Mouse (Mus musculus): ENCODE measurements around the gene Unc13c.

The Unc13c gene

DNA sequence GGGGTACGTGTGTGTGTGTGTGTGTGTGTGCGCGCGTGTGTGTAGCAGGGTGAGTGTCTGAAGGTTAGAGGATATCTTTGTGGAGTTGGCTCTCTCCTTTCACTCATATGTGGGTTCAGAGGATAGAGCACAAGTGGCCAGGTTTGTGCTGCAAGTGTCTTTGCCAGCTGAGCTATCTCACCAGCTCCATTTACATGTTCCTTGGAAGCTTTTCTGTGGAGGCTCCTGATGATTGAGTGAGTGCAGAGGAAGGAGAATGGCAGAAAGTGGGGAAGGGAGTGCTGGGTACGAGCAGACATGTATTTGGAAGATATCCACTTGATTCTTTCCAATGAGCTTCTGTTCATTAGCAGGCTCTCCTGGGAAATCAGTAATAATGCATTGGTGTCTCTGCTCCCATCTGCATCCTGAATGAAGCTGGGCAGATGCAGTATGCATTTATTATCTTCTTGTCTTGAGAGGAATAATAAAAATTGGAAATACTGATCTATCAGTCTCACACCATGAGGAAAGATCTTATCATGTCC lies 86.3 kb downstream of the Unc13c start:
- no peak for DNase-seq (ENCODE audit: low read depth in 1 of 2, low spot score in 2 of 2)

DNA sequence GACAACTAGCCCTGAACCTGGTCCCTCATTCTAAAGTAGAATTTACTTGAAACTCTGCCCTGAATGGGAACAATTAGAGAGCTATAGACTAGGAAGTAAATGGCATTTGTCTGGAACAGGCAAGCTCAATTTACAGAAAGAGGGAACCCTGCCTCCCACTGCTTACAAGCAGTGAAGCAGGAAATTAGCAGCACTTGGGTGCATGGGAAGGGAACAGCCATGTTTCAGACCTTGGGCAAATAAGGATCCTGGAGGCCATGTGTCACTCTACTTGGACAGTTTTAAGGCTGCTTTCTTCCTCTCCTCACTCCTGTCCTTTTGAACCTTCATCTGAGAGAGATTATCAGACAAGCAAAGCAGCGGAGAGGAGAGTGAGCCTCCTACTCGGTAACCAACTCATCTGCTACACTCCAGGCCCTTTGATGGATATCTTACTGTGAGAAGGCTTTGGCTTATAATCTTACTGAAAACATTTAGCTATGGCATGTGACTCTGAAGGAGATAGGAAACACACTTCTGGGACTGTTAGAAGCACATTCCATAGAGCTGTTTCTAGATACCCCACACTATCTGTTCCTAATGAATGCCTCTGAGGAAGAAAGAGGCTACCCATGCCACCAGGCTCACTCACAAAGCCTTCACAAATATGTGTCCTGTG lies 101.2 kb downstream of the Unc13c start:
- no peak for DNase-seq (ENCODE audit: low read depth in 1 of 2, low spot score in 2 of 2)

DNA sequence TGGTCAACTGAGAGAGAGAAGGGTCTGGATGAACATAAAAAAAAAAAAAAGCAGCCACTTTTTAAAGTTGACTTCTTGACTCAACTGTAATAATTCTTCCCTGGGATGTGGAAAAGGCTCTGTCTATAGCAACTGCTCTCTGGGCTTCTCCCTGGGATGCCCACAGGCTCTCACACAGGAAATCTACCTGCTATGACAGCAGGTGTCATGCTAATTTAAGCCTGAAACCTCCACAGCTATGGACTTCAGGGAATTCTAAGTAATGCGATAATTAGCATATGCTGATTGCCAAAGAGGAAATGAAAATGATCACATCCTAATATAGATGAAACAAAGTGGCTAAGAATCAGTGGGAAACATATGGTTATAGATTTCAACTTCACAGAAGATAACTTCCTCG lies 102.1 kb downstream of the Unc13c start:
- no peak for DNase-seq (ENCODE audit: low read depth in 1 of 2, low spot score in 2 of 2)

DNA sequence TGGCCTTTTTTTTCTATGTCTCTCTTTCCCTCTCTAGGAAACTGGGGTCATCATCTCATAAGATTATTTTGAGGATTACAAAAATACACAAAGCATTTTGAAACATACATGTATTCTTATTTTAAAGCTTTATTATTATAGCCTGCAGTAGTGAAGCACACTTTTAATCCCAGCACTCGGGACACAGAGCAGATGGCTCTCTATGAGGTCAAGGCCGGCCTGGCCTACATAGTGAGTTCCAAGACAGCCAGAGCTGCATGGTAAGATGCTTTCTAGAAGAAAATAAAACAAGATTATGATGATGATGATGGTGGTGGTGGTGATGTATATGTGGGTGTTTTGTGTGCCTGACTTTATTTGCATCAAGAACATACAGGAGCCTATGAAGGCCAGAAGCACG lies 109.3 kb downstream of the Unc13c start:
- DNase-seq (ENCODE audit: low read depth in 1 of 2, low spot score in 2 of 2): no peak

DNA sequence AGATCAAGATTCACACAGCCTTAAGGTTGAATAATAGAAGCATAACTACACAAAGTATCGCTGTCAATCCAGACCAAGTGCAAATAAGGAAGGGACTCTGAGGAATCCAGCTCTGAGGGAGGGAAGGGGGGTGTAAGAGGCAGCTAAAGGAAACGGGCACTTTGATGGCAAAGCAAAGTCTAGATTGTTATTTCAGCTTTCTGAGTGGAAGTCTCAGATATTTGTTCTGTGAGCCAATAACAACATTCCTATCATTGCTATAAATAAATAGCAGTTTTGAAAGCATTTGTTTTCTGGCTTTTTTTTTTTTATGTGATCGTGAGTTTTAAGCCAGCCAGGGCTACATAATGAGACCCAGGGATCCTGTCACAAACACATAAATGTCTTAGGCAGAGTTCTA lies 114.5 kb downstream of the Unc13c start:
- DNase-seq (ENCODE audit: low read depth in 1 of 2, low spot score in 2 of 2): no peak

DNA sequence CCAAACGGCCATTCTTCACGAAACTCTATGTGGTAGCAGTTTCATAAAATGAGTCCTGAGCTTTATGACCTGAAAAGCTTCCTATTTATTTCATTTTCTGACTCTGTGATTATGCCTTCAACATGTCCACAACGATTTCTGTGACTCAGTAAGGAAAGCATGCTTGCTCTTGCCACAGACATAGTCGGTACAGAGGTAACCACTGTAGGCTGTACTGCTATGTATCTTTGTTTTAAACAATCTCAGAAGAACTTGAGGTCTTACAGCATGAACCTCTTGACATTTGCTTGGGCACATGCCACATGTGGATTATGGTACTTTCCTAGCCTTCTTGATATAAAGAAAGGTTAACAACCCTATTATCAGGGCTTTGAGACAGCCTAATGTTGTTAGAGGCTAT lies 162.1 kb downstream of the Unc13c start:
- DNase-seq (ENCODE audit: low read depth in 1 of 2, low spot score in 2 of 2): no peak

DNA sequence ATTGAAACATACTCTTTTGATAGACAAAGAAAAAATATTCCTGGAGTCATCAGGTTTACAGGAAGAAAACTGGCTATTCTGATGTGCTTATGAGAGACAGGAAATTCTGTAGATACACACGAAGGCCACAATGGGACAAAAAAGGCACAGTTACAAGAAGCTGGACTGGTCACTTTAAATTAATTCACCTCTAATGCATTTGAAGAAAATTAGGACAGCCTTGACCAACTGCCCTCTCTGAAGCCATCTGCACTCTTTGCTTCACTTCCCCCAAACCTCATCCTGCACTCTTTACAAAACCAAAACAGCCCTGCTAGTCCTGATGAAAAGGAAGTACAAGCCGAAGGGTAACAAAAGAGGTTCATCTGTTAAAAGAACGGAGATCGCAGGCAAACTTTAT lies 194.2 kb downstream of the Unc13c start:
- no peak for DNase-seq (ENCODE audit: low read depth in 1 of 2, low spot score in 2 of 2)

DNA sequence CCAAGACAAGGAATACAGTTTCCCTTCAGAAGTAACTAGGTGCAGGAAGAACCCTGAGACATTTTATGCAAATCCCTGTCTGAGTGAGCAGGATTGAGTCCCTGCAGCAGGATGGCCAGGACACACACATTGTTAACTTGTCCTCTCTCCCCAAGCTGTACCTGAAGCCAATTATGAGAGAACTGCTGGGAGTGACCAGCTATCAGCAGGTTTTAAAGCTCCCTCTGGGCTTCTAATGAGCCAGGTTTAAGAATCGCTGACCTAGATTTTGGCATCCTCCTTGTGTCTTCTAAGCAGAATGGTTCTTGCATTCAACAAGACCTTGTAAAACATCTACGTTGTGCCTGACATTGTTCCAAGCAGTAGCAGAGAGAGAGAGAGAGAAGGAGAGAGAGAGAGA lies 213.6 kb downstream of the Unc13c start:
- DNase-seq (ENCODE audit: low read depth in 1 of 2, low spot score in 2 of 2): no peak

DNA sequence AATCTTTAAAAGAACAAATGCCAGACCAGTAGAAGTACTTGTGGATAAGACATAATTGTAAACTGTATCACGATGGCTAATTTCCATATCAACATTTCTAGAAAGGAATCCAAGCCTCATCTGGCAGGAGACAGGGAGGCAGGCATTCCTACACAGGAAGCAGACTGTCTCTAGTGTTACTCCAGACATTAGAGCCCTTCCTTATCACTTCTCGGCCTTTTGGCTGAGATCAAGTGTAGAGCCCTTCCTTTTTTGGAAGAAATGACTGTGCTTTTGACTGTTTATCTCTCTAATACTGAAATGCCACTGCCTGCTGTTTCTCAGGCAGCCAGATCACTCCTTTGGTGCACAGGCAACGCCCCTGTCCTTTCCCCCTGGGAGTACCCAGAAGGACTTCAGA lies 215.3 kb downstream of the Unc13c start:
- DNase-seq (ENCODE audit: low read depth in 1 of 2, low spot score in 2 of 2): no peak

DNA sequence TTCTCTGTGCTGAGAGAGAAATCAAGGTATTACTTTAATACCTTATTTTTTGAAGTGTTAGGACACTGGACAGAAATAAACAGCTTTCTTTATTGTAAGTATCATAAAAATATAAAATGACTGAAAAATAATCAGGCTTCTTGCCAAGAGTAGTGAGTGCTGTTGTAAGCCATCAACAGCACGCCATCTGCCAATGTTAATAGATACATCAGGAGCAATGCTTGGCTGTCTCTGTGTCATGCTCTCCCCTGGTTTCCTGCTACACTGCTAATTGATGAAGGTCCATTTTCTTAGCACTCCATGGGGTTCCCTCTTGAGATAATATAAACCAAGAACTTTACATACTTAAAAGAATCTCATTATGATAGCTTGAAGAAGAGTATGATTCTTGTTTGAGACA lies 217.4 kb downstream of the Unc13c start:
- DNase-seq (ENCODE audit: low read depth in 1 of 2, low spot score in 2 of 2): no peak

DNA sequence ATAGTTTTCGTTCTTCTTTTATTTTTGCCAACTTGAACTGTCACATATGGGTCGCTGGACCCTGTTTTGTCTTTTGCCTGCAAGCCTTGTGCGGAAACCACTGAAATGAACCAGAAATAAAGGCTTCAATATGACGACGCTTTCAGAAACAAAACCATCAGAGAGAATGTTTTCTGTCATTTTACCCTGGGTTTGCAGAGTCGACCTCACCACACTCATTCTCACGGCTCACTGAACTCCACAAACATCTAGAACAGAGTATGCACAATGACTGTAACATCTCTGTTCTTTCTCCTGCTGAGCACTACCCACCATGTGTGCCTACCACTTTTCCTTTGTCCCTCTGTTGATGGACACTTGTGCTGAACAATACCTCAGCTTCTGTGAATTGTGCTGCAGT lies 234.3 kb downstream of the Unc13c start:
- DNase-seq (ENCODE audit: low read depth in 1 of 2, low spot score in 2 of 2): no peak

DNA sequence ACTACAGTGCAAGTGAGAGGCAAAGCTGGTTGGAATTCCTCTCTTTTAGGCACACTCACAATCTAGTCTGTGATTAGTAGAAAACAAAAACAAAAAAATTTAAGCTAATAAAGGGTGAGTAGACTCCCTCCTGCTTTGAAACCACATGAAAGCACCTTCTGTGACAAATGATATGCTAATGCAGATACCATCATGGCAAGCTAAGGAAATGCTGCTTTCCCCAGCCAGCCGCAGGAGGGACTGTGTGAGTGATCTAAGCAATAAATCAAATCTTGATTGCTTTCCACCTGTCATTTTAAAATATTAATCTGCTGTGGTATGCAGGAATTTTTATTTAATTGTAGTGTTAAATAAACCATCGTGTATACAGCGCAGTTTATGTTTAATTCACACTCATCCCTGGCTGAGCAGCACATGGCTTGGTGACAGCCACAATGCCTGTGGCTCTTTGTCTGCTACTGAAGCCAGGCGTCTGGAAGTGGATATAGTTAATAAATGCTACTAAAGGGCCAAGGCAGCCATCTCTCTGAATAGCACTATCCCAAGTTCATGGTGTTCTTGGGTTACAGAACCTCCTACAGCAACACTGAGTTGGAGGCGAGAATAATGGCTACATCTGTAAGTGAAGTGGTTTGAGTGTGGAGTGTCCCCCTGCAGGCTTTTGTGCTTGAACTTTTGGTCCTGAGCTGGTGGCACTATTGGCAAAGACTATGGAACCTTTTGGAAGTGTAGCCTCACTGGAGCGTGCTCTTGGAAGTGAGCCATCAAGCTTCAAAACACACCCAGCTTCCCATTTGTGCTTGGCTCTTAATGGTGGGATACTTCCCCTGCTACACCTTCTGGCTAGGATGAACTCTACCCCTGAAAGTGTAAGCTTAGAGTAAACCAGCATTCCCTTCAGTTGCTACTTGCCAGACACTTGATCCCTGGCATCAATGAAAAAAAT lies 242.8 kb downstream of the Unc13c start:
- no peak for DNase-seq (ENCODE audit: low read depth in 1 of 2, low spot score in 2 of 2)

DNA sequence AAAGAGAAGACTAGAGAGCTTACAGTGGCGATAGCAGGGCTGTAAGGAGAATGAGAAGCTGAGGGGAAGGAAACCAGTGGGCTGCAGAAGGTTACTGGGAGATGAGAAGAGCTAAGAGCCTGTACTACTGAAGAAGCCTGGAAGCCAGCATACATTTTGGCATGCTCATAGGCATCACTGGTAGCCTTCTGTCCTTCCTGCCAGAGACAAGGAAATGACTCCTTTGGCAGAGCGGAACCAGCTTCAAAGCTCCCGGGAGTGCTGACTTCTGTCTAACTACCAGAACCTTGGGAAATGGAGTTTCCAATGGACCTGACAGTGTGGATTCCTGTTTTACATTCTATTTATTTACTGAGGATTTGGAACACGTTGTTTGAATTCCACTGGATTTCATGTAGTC lies 244.0 kb downstream of the Unc13c start:
- DNase-seq (ENCODE audit: low read depth in 1 of 2, low spot score in 2 of 2): no peak

DNA sequence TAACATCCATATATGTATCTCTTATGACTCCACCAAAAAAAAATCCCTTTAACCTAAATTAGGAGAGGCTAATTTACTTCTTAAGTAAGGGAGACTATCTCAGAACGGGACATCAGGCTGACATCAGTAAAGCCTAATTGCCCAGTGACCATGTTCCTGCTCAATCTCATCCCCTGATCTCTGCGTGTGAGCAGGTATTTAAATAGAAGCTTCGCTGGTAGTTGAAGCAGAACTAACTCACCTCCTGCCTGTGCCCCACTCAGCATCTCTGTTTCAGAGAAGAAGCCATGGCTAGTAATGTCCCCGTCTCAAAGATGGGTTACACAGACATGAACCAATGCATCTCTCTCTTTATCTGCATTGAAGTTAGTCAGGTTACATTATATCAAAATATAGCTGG lies 255.3 kb downstream of the Unc13c start:
- DNase-seq (ENCODE audit: low read depth in 1 of 2, low spot score in 2 of 2): no peak

DNA sequence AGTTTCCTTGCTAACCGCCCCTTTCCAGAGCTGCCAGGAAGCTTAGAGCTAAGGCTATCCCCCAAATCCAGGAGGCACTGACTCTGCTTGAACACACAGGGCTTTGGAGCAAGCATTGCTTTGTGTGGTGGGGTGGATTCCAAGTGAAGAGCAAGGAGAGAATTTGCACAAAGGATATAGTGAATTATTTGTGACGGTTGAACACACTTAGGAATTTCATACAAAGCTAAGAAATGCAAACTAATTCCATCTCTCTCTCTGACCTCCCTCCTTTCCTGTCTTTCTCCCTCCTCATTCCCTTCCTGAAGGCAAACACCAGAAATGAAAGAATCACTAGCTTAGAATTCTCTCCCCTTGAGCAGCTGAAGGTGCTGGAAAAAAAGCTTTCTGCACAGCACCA lies 271.7 kb downstream of the Unc13c start:
- no peak for DNase-seq (ENCODE audit: low read depth in 1 of 2, low spot score in 2 of 2)

DNA sequence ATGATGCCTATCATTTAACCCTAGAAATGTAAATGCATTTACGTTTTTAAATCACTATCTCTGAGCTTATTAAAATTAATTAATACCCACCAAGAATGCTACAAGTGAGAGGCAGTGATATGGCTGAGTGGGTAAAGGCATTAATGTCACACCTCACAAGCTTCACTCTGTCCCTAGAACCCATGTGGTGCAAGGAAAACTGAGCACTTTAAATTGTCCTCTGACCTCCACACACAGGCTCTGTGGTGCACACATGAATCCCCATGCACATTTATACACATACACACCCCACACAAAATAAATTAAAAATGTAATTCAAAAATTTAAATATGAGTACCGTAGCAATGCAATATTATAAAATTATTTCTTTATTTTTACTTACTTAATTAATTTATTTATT lies 287.2 kb downstream of the Unc13c start:
- DNase-seq (ENCODE audit: low read depth in 1 of 2, low spot score in 2 of 2): no peak

DNA sequence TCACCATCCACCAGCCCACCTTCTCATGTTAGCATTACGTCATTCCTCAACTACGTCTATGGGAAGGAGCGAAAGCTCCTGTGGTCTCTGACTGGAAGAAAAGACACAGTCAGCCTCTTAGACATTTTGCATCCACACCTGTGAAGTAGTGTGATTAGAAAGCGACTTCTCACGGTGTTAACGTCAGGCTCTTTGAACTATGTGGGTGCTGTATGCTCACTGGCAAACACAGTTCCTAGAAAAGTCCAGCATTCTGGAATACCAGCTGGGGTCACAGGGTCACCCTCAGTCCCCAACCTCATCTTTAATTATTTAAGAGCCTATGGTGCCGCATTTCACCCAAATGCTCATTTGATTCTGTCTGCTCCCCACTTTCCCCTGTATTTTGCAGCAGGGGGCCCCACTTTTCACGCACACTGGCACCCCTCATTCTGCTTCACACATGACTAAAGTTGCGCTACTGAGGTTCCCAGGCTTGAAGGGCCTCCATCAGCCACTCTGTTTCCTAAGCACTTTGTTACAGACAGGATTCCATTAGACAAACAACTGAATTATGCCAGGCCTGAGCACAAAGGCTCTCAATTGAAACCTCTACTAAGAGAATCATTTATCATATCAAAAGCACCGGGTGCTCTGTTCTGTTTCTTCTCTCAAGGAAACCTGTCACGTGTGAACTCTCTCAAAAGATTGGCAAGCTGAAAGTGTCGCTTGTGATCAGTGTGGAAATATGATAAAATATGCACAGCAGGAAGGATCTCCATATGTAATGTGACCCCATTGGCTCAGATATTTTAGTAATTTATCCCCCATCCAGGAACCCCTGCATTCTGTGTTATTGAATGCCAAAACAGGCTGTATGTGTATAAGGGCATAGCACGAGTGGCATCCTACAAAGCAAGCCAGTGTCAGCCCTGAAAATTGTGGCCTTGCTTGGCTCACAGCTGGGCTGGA lies 287.9 kb downstream of the Unc13c start:
- no peak for DNase-seq (ENCODE audit: low read depth in 1 of 2, low spot score in 2 of 2)

DNA sequence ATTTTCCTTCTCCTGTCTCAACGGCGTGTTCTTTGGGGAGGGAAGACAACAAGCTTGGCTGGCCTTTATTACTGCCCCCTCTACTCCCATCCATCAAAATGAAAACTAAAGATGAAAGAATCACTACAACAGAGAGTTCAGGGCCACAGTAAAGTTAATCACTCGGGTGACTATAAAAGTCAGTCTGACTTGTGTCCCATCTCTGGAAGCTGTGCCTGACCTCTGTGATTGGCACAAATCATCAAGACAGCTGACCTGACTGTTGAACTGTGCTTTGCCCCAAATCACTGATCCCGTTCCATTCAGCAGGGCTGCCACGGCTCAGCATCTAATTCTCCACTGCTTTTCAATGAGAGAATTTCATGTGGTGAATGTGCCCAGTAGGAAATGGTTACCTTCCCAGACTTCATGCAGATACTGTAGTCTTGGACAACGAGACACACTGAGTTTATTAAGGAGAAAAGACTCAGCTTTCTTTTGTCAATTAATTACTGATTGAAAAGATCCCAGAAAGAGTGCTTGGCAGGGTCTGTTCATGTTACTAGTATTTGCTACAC lies 297.0 kb downstream of the Unc13c start:
- DNase-seq (ENCODE audit: low read depth in 1 of 2, low spot score in 2 of 2): no peak

DNA sequence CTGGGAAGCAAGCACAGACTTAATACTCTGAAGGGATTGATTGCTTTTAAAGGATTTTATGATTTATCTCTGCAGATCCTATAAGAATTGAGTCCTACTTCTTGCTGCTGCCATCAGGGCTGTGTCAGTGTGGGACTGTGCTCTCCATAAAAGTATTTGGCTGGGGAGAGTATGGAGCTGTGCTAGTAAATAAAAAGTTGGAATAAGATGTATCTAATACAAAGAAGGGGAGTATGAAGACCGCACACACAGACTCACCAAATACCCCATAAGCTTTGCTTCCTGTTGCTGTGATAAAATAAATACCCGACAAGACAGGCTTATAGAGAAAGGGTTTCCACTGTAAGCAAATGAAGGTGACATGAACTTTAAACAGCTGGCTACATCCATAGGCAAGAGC lies 298.7 kb downstream of the Unc13c start:
- DNase-seq (ENCODE audit: low read depth in 1 of 2, low spot score in 2 of 2): no peak

DNA sequence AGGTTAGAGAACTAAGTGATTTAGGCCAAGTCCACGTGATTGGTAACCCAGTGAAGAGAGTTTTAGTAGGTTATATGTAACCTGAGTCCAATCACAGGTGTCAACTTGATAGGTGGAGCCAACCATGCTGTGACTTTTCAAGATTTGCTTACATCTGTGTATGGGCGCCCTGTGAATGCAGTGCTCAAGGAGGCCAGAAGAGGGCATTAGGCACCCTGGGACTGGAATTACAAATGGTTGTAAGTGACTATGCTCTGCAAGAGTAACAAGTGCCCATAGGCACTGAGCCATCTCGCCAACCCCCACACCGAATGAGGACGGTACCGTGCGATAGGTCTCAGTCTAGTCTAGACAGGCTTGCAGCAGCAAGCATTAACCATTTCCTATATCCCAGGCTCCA lies 305.9 kb downstream of the Unc13c start:
- DNase-seq (ENCODE audit: low read depth in 1 of 2, low spot score in 2 of 2): no peak

DNA sequence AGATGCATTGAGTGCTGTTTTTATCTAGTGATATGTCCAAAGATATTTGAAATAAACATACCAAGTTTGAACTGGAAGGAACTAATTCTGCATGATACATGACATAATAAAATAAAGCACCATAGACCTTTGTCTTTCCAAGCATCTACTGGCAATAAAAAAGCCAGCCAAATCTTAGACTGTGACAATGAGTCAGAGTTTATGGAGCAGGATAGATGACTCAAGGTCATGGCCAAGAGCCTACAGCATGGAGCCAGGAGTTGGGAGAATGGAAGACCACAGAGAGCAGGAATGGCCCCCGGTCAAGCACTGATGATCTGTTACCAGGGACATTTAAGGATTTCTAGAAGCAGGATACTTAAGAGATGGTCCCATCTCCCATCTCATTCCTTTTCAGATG lies 319.7 kb downstream of the Unc13c start:
- DNase-seq (ENCODE audit: low read depth in 1 of 2, low spot score in 2 of 2): no peak

Measured in monocyte, adult 2 months (primary cell).